Mouse (Mus musculus) liver, embryonic 14.5 days (tissue): ENCODE results near the gene Csf3.

Source experiments
- CTCF ChIP-seq: IDR thresholded peaks from 2 replicates; pipeline ENCODE4 v1.5.1; 2016; ENCODE audit warnings: antibody characterized with exemption, low read depth, control low read depth
- EP300 ChIP-seq: IDR thresholded peaks from 2 replicates; pipeline ENCODE4 v1.6.1; 2016; ENCODE audit warnings: antibody characterized with exemption, low read depth

DNA sequence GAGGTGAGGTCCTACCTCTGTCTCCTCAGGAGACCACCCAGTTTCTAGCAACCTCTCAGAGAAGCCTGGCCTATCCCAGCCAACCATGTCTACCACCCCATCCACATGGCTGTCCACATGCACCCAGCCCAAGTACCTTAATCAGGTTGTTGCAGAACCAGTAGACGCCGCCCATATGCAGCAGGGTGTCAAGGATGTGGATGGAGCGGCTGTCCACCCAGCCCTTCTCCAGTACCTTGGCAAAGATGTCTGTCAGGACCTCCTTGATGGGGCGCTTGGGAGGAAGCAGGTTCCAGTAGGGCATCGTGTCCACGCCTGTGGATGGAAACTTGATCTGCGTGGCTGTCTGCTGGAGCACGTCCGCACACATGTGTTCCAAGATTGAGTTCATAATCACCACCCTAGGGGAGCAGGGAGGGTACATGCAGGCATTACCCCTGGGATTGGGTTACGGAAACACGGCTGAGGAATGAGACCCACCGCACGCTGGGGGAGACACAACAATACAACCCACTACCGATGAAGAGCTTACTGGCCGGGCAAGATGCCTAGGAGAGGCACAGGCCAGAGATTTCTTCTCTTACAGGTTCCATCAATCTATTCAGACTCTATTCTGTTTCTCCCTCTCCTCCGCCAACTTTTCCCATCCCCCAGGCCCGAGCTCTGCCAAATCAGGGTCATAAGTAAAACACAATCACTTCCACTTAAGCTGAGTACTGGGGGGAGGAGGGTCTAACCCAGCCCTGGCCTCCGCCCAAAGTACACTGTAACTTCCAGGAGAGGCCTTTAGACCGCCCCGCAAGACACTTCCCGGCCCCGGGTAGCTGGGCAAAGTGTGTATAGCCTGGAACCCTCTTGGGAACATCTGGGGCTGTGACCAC is 6.6 kb downstream of the Csf3 start:
- no peak for TF ChIP-seq CTCF
- TF ChIP-seq EP300: no peak
